Mouse (Mus musculus) hindbrain, embryonic 15.5 days (tissue): ENCODE results near the gene Sbf1. TPM values are rescaled to one million over a fixed set of nuclear protein-coding genes. Genes with fewer than 3 reads are reported as not detected.

Source experiments
- ATAC-seq: fragments of 200-750 bp; cut with Nextera tagmentation; 2 replicates; pipeline ENCODE4 v1.8.0; 2017; ENCODE audit warnings: low read depth, moderate number of reproducible peaks, moderate TSS enrichment; ENCODE audit not compliant: low FRiP score
- H3K27ac ChIP-seq: fragments of 300-500 bp; sonication (generic); replicated peaks from 2 replicates; pipeline ENCODE4 v1.5.1; 2015; ENCODE audit warnings: mild to moderate bottlenecking, inconsistent platforms
- H3K27me3 ChIP-seq: fragments of 300-500 bp; sonication (generic); 2 replicates; pipeline ENCODE4 v1.6.1; 2015; ENCODE audit warnings: control low read depth, inconsistent platforms
- H3K36me3 ChIP-seq: fragments of 300-500 bp; sonication (generic); 2 replicates; pipeline ENCODE4 v1.6.1; 2015; ENCODE audit warnings: control low read depth, inconsistent platforms
- H3K4me1 ChIP-seq: fragments of 300-500 bp; sonication (generic); replicated peaks from 2 replicates; pipeline ENCODE4 v1.6.1; 2015; ENCODE audit warnings: control low read depth, inconsistent platforms
- H3K4me2 ChIP-seq: fragments of 300-500 bp; sonication (generic); 2 replicates; pipeline ENCODE4 v1.6.1; 2015; ENCODE audit warnings: moderate library complexity, mild to moderate bottlenecking, inconsistent platforms
- H3K4me3 ChIP-seq: fragments of 300-500 bp; sonication (generic); 2 replicates; pipeline ENCODE4 v1.5.1; 2015; ENCODE audit warnings: mild to moderate bottlenecking, inconsistent platforms
- H3K9ac ChIP-seq: fragments of 300-500 bp; sonication (generic); 2 replicates; pipeline ENCODE4 v1.6.1; 2015; ENCODE audit warnings: inconsistent platforms
- H3K9me3 ChIP-seq: fragments of 300-500 bp; sonication (generic); 2 replicates; pipeline ENCODE4 v1.6.1; 2016; ENCODE audit warnings: control low read depth, inconsistent platforms
- WGBS: fragments of 180-500 bp; shearing (Covaris S2); methylation state at CpG from one replicate; pipeline ENCODE4 v1.1.7; 2015; 5-methylcytosine and 5-hydroxymethylcytosine counted together
- polyA plus RNA-seq: library from polyadenylated mRNA; unstranded; fragments of >200 nt; fragmentation: Nextera tagmentation; extraction: Ambion mirVana; gene quantifications from 2 replicates; pipeline ENCODE4 v1.2.1, GENCODE M21; 2015

Gene Sbf1
- polyA plus RNA-seq, 1 experiment from 2014 or later, result 102 TPM

GRCm38 (mm10) chr15:89341678-89342077 lies 26.6 kb upstream of the Sbf1 start:
- no peaks in the 10 kb centered on the region for H3K27me3 ChIP-seq
- H3K9me3 ChIP-seq, result no peaks in the 10 kb centered on the region
- H3K4me2 ChIP-seq, result no peak overlapping the region
- no peaks in the 10 kb centered on the region for H3K4me1 ChIP-seq
- WGBS, result 50% methylated on average over 1 of the region's 1 CpGs
- no peaks in the 10 kb centered on the region for H3K36me3 ChIP-seq
- no peak overlapping the region for H3K4me3 ChIP-seq
- H3K27ac ChIP-seq, result no peak overlapping the region
- H3K9ac ChIP-seq, result no peak overlapping the region
- ATAC-seq, result no peak

DNA sequence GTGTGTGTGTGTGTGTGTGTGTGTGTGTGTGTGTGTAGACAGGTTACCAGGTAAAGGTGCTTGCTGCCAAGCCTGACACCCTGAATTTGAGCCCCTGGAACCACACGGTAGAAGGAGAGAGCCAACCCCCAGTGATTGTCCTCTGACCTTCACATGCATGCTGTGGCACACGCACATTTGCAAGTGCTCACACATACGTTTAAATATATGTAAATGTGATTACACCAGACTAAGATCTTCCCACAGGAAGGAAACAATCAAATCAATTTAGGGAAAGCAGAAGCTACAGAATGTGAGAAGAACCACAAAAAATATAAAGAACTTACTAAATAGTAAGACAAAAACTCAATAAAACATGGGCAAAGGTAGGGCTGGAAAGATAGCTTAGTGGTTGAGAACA lies 25.0 kb upstream of the Sbf1 start:
- 83% methylated on average over 3 of the region's 3 CpGs for WGBS
- H3K9me3 ChIP-seq, result no peaks in the 10 kb centered on the region
- H3K9ac ChIP-seq, result no peak overlapping the region
- no peak overlapping the region for H3K27ac ChIP-seq
- H3K27me3 ChIP-seq, result no peaks in the 10 kb centered on the region
- H3K4me1 ChIP-seq, result no peaks in the 10 kb centered on the region
- H3K36me3 ChIP-seq, result no peaks in the 10 kb centered on the region
- H3K4me2 ChIP-seq, result no peak overlapping the region
- no peak overlapping the region for H3K4me3 ChIP-seq
- ATAC-seq, result no peak

DNA sequence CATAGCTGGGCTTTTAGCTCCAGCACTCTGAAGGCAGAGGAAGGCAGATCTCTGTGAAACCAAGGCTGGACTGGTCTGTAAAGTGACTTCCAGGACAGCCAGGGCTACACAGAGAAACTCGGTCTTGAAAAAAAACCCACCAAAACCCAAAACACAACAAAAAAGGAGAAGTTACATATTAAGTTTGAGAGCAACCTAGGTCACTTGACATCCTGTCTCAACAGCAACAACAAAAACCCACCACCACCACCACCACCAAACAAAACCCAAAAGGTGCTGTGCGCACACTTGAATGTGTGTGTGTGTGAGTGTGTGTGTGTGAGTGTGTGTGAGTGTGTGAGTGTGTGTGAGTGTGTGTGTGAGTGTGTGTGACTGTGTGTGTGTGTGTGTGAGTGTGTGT lies 24.6 kb upstream of the Sbf1 start:
- H3K9ac ChIP-seq, result no peak overlapping the region
- 88% methylated on average over 2 of the region's 2 CpGs for WGBS
- H3K4me3 ChIP-seq, result no peak overlapping the region
- no peak overlapping the region for H3K27ac ChIP-seq
- ATAC-seq, result no peak
- no peaks in the 10 kb centered on the region for H3K36me3 ChIP-seq
- no peaks in the 10 kb centered on the region for H3K27me3 ChIP-seq
- H3K4me2 ChIP-seq, result no peak overlapping the region
- H3K4me1 ChIP-seq, result no peaks in the 10 kb centered on the region
- no peaks in the 10 kb centered on the region for H3K9me3 ChIP-seq

- no peaks in the 10 kb centered on the region for H3K4me1 ChIP-seq
- H3K9me3 ChIP-seq, result no peaks in the 10 kb centered on the region
- ATAC-seq, result no peak
- no peaks in the 10 kb centered on the region for H3K27me3 ChIP-seq
- 85% methylated on average over 14 of the region's 14 CpGs for WGBS
- no peaks in the 10 kb centered on the region for H3K36me3 ChIP-seq
- no peak overlapping the region for H3K9ac ChIP-seq
- H3K4me2 ChIP-seq, result no peak overlapping the region
- H3K4me3 ChIP-seq, result no peak overlapping the region
- H3K27ac ChIP-seq, result no peak overlapping the region
These were observed 21.3 kb upstream of the Sbf1 start for GRCm38 (mm10) chr15:89336422-89336821.

- WGBS, result 88% methylated on average over 17 of the region's 17 CpGs
- H3K9ac ChIP-seq, result no peak overlapping the region
- no peak overlapping the region for H3K4me3 ChIP-seq
- ATAC-seq, result no peak
- no peak overlapping the region for H3K4me2 ChIP-seq
- no peaks in the 10 kb centered on the region for H3K4me1 ChIP-seq
- H3K27me3 ChIP-seq, result no peaks in the 10 kb centered on the region
- H3K27ac ChIP-seq, result no peak overlapping the region
- no peaks in the 10 kb centered on the region for H3K9me3 ChIP-seq
- no peaks in the 10 kb centered on the region for H3K36me3 ChIP-seq
These were observed 19.8 kb upstream of the Sbf1 start for GRCm38 (mm10) chr15:89334774-89335537.

DNA sequence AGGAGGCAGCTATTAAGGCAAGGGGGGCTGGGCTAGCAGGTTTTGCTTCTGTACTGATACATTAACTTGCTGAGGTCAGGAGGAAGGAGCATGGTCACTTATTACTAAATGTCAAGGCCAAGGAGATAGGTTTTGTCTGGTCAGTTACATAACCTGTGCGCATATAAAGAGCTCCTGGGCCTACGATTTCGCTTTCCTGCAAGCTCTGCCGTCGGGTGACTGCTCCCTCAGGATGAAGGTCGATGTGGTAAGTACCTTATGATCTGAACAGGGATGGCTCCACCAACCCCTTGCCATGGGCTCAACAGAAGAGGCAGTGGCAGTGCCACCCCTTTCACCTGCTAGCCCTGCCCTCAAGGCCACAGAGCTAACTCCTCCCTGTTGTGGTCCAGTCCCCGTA lies 19.2 kb upstream of the Sbf1 start, which contains the start of gene Miox:
TSS of gene Miox (plus strand) at position 128 of the 400 bp plus-strand sequence.
- Histone ChIP-seq H3K4me1 (no peaks in the 10 kb centered on the region), H3K4me3 (no peak within 1 kb of the TSS), H3K4me2 (no peak within 1 kb of the TSS), H3K27ac (no peak within 1 kb of the TSS), H3K27me3 (no peaks in the 10 kb centered on the region), H3K36me3 (no peaks in the 10 kb centered on the region), H3K9ac (no peak within 1 kb of the TSS), H3K9me3 (no peaks in the 10 kb centered on the region)
- 93% methylated on average over 7 of the region's 7 CpGs for WGBS
- ATAC-seq, result no peak

DNA sequence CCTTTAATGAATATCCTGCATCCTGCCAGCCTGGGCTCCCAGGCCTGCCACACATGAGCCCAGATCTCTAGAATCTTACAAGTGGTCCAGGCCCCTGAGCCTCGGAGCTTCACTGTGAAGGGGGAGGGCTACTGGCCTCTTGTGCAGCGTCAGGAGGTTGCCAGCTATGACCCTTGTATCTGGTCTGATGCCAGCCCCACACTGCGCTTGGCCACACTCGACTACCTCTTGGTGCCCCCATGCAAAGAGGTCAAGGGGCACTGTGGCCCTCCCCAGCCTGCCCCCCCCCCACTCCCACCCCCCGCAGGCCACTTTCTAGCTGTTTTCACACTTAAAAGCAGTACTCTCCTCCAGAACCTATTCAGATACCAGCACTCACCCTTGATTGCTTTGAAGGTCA lies 11.3 kb upstream of the Sbf1 start:
- no peak overlapping the region for H3K9ac ChIP-seq
- H3K36me3 ChIP-seq, result no peaks in the 10 kb centered on the region
- no peaks in the 10 kb centered on the region for H3K9me3 ChIP-seq
- H3K4me3 ChIP-seq, result no peak overlapping the region
- no peak overlapping the region for H3K27ac ChIP-seq
- 62% methylated on average over 5 of the region's 5 CpGs for WGBS
- H3K4me1 ChIP-seq, result no peaks in the 10 kb centered on the region
- ATAC-seq, result no peak
- H3K4me2 ChIP-seq, result no peak overlapping the region
- H3K27me3 ChIP-seq, result peaks cover 9% of the 10 kb centered on the region

GRCm38 (mm10) chr15:89323656-89324055 lies 8.5 kb upstream of the Sbf1 start:
- Histone ChIP-seq H3K4me3 (no peak overlapping the region), H3K27ac (no peak overlapping the region), H3K4me2 (no peak overlapping the region), H3K4me1 (no peaks in the 10 kb centered on the region), H3K9me3 (no peaks in the 10 kb centered on the region), H3K9ac (no peak overlapping the region), H3K36me3 (no peaks in the 10 kb centered on the region), H3K27me3 (peaks cover 9% of the 10 kb centered on the region)
- no peak for ATAC-seq
- 92% methylated on average over 4 of the region's 4 CpGs for WGBS

GRCm38 (mm10) chr15:89322670-89323522 lies 7.8 kb upstream of the Sbf1 start, which contains the start of gene Adm2:
TSS of gene Adm2 (plus strand) at chr15:89322720.
- no peak within 1 kb of the TSS for H3K27ac ChIP-seq
- WGBS, result 7% methylated on average over 26 of the region's 26 CpGs
- no peaks in the 10 kb centered on the region for H3K9me3 ChIP-seq
- no peaks in the 10 kb centered on the region for H3K36me3 ChIP-seq
- no peaks in the 10 kb centered on the region for H3K4me1 ChIP-seq
- H3K4me2 ChIP-seq, result peak within 1 kb of the TSS; percentile 32
- H3K9ac ChIP-seq, result no peak within 1 kb of the TSS
- peaks cover 9% of the 10 kb centered on the region for H3K27me3 ChIP-seq
- ATAC-seq, result no peak
- H3K4me3 ChIP-seq, result no peak within 1 kb of the TSS

DNA sequence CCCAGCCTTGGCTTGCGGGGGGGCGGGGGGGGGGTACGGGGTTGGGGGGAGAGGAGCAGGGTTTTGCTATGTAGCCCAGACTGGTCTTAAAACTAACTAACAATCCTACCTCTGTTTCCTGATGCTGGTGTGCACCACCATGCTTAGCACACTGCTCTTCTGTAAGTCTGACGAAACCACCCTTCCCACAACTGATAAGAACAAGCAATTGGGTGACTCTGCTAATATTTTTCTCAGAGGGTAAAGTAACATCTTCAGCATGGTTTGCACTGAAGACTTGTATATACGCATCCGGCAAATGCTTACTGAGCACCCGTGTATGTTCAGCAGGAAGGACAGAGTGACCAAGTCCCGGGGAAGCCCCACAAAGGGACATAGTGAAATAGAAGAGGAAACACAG lies 6.2 kb upstream of the Sbf1 start:
- H3K4me1 ChIP-seq, result no peaks in the 10 kb centered on the region
- no peak overlapping the region for H3K27ac ChIP-seq
- WGBS, result 84% methylated on average over 8 of the region's 8 CpGs
- ATAC-seq, result no peak
- peaks cover 9% of the 10 kb centered on the region for H3K27me3 ChIP-seq
- no peak overlapping the region for H3K9ac ChIP-seq
- H3K4me2 ChIP-seq, result no peak overlapping the region
- no peaks in the 10 kb centered on the region for H3K9me3 ChIP-seq
- H3K36me3 ChIP-seq, result no peaks in the 10 kb centered on the region
- H3K4me3 ChIP-seq, result no peak overlapping the region

- Histone ChIP-seq H3K27me3 (no peaks in the 10 kb centered on the region), H3K36me3 (no peaks in the 10 kb centered on the region), H3K27ac (no peak overlapping the region), H3K9me3 (no peaks in the 10 kb centered on the region), H3K4me2 (peak overlapping the region; percentile 94; the same call in 1 of the 2 replicates), H3K9ac (no peak overlapping the region), H3K4me1 (peaks cover 38% of the 10 kb centered on the region), H3K4me3 (no peak overlapping the region)
- 65% methylated on average over 11 of the region's 11 CpGs for WGBS
- no peak for ATAC-seq
These were observed 1.0 kb upstream of the Sbf1 start for GRCm38 (mm10) chr15:89316146-89316545.

GRCm38 (mm10) chr15:89314511-89315189 lies 461 bp downstream of the Sbf1 start:
- Histone ChIP-seq H3K27me3 (no peaks in the 10 kb centered on the region), H3K4me1 (peaks cover 52% of the 10 kb centered on the region), H3K27ac (peak overlapping the region; percentile 78), H3K9me3 (no peaks in the 10 kb centered on the region), H3K4me2 (peak overlapping the region; percentile 94), H3K36me3 (no peaks in the 10 kb centered on the region), H3K4me3 (peak overlapping the region; percentile 99), H3K9ac (peak overlapping the region; percentile 96)
- ATAC-seq, result peak; percentile 16; the same call in 1 of the 2 replicates
- under 1% methylated on average over 58 of the region's 58 CpGs for WGBS
